Mouse (Mus musculus) small intestine, adult 2 months (tissue): ENCODE data around the gene Nup210l.

ENCODE experiments used
- CTCF ChIP-seq: fragments of 200-500 bp; IDR thresholded peaks from 2 replicates; pipeline ENCODE4 v1.5.1; 2012; ENCODE audit warnings: low read depth, mild to moderate bottlenecking, control low read depth, inconsistent platforms, low read length, moderate library complexity, mixed read lengths; ENCODE audit not compliant: insufficient replicate concordance, insufficient read length; ENCODE audit errors: extremely low read depth
- POLR2A ChIP-seq: fragments of 200-500 bp; IDR thresholded peaks from 2 replicates; pipeline ENCODE4 v1.6.1; 2012; ENCODE audit warnings: low read depth, mild to moderate bottlenecking, control low read depth, inconsistent platforms, low read length, moderate library complexity

GRCm38 (mm10) chr3:90231507-90232333 lies 127.8 kb downstream of the Nup210l start, which contains the start of gene Jtb:
- TF ChIP-seq POLR2A, result peak; percentile 94
- TF ChIP-seq CTCF, result no peak
